Mouse (Mus musculus): ENCODE results near the gene Tpst1. TPM values are rescaled to one million over a fixed set of nuclear protein-coding genes. Genes with fewer than 3 reads are reported as not detected.

Tpst1 gene
- total RNA-seq, 2 experiments from 2014 or later = 4.0 to 6.0 TPM

DNA sequence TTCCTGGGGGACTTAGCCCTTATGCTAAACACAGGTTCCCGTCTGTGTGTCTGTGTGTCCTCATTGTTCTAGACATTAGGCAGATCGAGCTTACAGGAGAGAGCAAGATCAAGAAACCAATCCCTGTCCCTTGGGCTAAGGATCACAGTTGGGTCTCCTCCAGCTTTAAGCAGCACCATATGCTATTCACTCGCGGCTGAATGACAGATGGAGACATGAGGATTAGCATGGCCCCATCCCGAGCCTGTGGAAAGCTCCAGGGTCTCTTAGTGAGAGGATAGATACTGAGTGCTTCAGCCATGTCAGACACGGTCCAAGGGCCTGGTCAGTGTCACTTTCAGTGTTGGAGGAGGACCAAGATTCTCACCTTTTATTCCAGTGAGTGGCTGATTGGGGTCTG, 22.7 kb upstream of the Tpst1 start:
- intact Hi-C loops (cut with DNase I) = no loop called here
- DNase-seq = no peak

DNA sequence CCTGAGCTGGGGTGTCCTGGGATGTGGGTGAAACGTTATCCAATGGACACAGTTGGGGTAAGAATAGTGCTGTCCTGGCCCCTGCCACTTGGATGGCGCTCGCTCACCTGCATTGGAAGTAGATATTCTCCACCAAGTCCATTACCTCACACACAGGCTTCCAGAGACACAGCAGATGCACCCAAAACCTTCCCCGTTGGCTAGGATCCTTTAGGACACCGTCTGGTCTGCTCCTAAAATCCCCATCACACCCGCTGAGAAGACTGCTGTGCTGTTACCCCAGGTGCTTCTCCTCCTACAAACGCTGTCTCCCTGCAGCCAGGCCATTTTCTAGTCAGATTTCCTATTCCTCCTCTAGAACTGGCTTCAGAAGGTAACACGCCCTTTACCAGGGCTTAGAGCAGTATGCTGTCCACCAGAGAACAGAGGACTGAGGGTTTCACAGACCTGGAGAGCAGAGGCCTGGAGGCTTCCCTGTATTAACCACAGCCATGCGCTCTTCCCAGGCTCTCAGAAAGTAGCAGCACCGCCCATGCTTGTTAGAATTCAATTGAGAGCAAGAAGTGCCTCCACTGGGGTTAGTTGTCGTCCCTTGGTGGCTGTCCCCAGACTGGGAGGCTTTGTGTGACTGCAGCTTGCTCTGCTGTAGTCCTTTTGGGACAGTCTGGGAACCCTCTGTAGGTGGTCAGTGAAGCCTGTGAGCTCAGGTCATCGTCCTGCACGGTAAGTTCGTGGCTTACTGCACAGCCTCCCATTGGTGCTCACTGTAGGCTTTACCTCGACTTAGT, 21.9 kb upstream of the Tpst1 start:
- DNase-seq = no peak
- intact Hi-C loops (cut with DNase I) = no loop called here

DNA sequence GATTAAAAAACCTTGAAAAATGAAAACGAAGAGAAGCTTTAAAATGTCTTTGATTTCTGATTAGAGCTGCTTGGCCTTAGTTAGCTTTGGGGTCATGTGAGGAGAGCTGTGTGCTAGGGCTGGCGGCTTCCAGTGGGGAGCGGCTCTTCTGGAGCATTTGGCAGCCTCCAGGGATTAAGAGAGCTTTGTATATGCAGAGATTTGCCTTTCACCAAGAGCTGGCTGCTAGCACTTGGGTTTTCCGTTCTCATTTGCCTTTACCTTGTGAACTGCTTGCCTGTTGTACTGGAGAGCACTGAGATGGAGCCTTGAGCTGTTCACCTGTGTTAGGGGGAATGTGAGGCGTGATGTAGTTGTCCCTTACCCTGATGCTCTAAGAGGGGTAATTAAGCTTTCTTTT, 20.6 kb upstream of the Tpst1 start:
- DNase-seq = no peak
- intact Hi-C loops (cut with DNase I) = no loop called here

DNA sequence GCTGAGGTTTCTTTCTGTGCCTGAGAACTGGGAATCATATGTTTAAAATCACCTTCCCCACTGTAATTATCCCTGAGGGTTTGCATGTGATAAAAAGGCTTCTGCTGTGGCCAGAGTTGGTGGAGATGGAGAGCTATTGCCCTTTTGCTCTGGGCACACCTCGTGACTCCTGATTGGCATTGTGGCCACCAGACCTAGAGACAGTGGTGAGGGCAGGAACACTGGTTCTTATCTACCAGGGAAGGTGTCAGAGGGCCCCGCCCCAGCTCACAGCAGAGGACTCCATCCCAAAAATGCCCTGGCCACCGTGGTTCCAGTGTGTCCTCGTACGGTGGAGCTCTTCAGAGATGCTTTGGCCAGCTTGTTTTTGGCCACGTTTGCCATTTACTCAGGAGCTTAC, 20.2 kb upstream of the Tpst1 start:
- intact Hi-C loops (cut with DNase I) = no loop called here
- DNase-seq = no peak

DNA sequence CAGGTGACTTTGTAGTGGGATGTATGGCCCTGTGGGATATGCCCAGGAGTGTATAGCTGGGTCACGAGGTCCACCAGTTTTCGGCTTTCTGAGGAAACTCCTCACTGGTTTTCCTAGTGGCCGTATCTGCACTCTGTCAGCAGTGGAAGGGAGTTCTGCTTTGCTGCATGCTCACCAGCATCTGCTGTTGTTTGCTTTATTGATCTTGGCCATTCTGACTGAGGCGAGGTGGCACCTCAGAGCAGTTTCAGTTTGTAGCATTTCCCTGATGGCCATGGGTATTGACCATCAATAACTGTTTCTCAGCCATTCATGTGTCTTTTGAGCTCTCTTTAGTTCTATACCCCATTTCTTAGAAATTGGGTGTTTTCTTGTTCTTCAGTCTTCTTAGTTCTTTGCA, 17.4 kb upstream of the Tpst1 start:
- DNase-seq = no peak
- intact Hi-C loops (cut with DNase I) = no loop called here

DNA sequence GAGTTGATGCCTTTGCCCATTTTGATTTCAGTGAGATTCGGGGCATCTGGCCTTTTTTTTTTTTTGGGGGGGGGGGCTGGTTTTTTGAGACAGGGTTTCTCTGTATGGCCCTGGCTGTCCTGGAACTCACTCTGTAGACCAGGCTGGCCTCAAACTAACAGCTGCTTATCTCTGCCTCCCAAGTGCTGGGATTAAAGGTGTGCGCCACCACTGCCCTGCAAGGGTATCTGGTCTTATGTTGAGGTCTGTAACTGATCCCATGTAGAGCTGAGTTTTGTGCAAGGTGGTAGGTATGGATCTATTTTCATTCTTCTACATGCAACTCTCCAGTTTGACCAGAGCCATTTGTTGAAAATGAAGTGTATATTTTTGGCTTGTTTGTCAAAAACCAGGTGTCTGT, 16.8 kb upstream of the Tpst1 start:
- intact Hi-C loops (cut with DNase I) = no loop called here
- no peak for DNase-seq

DNA sequence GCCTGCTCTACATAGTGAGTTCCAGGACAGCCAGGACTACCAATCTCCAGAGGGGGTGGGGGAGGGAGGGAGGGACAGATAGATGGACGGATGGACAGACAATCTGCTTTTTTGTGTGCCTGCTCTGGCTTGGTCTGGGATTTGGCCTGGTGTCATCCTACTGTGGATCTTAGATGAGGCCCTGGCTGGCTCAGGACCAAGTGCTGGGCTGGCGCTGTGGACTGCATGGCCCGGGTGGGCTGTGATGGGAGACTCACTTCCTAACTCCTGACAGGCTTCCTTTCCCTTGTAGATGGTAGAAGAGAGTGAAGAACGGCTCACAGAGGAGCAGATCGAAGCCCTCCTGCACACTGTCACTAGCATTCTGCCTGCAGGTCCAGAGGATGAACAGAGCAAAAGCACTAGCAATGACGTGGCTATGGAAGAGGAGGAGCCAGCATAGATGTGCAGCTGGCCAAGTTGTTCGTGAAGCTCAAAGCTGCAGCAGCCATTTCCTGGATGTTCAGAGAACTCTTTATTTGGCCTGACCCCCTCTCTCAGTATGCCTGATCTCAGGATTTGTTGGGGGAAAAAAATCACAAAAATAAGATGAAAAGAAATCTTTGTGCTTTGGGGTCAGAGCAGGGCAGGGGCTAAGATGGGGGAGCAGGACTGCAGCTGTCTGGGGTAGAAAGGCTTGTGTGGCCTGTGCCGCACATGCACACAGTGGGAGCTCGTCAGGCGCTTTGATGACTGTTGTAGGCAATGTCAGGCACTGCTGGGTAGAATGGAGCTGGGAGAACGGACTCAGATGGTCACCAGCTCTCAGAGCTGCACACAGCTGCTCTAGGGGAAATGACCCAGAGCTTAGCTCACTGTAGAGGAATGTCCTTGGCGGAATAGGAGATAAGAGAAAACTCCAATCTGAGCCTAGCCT, 13.5 kb upstream of the Tpst1 start:
- intact Hi-C loops (cut with DNase I) = loop anchor here (5.0 kb wide), 1 partner anchor 83 kb away; the partner anchor contains the start of gene Kctd7
- DNase-seq = no peak

DNA sequence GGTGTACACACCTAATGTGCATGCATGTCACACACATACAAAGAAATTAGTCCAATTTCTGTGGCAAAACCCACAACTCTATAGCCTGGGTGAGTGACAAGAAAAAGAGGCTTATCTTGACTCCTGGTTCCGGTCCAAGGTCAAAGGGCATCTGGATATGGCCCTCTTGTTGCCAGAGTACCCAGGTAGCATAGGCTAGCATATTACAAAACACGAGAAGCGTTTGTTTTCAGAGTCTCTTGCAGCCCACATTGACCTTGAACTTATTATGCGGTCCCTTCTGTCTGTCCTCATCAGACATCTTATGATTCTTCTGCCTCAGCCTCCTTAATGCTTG, 12.8 kb upstream of the Tpst1 start:
- no peak for DNase-seq
- intact Hi-C loops (cut with DNase I) = loop anchor here (5.0 kb wide), 1 partner anchor 82 kb away; the partner anchor contains the start of gene Kctd7

DNA sequence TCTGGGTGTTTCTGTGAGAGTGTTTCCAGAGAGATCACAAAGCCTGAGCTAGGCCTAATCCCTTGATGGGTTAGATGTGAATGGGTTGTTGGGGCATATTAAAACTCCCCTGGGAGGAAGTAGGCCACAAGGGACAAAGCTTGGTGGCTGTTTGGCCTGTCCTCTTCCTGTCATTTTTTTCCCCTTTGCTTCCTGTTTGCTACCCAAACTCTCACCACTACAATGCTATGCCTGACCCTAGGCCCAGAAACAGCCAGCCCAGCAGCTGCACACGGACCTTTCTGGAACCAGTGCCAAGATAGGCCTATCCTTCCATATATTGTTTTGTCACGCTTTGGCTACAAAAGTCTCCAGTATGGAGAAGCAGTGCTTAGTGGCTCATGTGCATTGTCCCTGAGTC, 11.0 kb upstream of the Tpst1 start:
- intact Hi-C loops (cut with DNase I) = loop anchor here (5.0 kb wide), 1 partner anchor 80 kb away; the partner anchor contains the start of gene Kctd7
- no peak for DNase-seq

DNA sequence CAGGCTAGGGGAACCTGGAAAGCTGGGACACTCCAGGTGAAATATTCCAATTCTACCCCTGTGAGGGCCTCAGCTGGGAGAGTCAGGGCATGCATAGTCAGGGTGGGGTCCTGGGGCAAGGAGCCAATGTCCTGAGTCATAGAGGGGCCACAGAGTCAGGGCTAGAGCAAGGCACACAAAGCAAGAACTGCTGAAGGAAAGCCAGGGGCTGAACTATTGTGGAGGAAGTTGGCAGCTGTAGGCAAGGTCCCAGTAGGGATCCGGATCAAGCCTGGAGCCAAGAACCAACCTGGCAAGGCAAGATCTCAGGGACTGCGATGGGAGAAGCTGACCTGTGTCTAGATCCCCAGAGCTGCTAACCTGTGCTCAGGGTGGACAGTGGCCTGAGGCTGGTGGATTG, 9.4 kb upstream of the Tpst1 start:
- peak in 1 of 2 experiments; percentile 15 for DNase-seq
- intact Hi-C loops (cut with DNase I) = loop anchor here (5.0 kb wide), 1 partner anchor 79 kb away; the partner anchor contains the start of gene Kctd7

DNA sequence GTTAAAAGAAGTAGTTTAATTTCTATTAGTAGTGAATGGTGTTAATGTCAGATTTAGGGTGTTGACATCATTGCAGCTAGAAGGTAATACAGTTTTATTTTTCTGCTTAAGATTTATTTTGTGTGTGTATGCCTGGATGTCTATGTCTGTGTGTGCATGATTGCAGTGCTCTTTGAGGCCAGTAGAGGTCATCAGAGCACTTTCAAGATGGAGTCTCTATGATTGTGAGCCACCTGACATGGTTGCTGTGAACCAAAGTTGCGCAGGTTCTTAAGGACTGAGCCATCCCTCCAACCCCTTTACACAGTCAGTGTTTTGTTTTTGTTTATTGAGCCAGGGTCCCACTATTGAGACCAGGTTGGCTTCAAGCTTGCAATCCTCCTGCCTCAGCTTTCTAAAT, 7.5 kb upstream of the Tpst1 start:
- intact Hi-C loops (cut with DNase I) = no loop called here
- no peak for DNase-seq

DNA sequence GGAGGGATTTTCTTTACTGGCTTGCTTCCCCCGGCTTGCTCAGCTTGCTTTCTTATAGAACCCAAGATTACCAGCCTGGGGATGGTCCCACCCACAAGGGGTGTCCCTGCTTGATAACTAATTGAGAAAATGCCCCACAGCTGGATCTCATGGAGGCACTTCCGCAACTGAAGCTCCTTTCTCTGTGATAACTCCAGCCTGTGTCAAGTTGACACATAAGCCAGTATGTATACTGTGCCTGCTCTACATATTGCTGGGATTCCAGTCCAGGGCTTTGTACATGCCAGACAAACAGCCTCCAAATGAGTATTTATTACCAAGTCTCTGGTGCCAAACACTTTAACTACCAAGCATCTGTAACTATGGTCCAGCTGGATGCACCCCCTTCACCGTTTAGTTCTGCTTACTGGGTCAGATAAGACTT, 5.3 kb upstream of the Tpst1 start:
- intact Hi-C loops (cut with DNase I) = no loop called here
- DNase-seq = no peak

DNA sequence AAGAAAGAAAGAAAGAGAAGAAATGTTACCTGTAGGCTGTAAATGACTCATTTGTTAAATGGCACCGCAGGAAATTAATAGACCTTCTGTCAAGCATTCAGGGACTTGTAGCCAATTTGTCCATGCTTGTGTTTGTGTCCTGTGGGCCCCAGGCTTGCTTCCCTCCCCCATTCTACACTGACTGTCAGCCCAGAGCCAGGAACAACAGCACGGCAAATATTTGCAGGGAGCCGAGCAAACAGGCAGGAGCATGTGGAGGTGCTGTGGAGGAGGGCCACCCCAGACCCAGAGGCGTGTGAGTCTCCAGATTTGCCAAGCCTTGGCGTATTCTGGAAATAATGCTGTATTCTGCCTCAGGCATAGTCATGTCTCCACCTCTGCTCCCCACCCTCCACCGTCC, 1.4 kb downstream of the Tpst1 start:
- DNase-seq = no peak

DNA sequence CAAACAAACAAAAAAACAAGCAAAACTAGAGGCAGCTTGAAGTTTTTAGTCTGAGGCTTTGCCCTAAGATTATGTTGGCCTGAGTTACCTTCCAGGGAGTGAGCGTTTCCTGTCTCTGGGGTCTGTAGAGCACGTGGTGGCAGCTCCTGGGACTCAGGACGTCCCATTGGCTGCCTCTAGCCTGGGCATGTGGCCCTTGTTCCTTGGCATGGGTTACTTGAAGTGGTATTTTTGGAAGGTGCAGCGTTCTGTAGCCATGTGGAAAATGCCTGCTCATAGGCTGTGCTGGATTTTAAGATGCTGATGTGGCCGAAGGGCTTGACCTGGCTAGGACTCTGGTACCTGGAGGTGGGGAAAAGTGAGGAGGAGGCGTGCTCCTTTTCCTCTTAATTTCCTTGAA, 3.3 kb downstream of the Tpst1 start:
- DNase-seq = no peak
- intact Hi-C loops (cut with DNase I) = no loop called here

More for the DNA sequence above, 1.4 kb downstream of the Tpst1 start:
- intact Hi-C loops (cut with DNase I) = no loop called here

DNA sequence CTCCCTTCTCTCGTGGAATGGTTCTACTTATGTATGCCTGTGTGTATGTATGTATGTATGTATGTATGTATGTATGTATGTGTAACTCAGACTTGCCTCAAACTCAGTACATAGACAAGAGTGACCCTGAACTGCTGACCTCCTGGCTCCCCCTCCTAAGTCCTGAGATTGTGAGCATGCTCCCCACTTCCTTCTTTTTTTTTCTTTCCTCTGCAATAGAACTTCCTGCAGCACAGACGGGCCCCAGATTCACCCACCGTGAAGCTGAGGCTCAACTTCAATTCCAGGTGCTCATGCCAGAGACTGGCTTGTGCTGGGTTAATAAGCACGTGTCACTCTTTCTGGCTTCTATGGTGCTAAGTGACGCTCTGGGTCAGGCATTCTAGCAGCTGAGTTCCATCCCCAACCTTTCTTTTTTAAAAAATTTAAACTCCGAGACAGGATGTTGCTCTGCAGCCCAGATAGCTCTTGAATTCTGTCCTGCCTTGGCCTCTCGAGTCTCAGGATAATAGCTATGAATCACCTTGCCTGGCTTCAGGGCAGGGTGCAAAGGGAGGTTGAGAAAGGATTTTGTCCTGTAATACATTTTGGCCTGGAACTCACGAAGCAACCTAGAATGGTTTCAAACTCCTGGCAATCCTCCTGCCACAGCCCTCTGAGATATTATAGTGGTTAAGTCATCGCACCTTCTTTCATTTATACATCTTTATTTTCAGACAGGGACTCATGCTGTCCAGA, 5.1 kb downstream of the Tpst1 start:
- no peak for DNase-seq
- intact Hi-C loops (cut with DNase I) = no loop called here

DNA sequence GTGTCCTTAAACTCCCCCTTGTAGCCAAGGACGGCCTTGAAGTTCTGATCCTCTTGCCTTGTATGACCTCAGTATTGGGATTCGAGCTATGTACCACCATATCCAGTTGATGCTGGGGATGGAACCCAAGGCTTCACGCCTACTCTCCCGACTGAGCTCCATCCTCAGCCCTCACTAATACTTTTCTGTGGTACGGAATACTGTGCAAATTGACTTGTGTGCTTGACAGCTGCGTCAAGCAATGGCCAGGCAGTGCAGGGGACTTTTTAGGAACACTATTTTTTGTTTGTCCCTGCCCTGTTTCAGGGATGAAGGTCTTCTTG, 5.7 kb downstream of the Tpst1 start:
- no peak for DNase-seq
- intact Hi-C loops (cut with DNase I) = no loop called here

DNA sequence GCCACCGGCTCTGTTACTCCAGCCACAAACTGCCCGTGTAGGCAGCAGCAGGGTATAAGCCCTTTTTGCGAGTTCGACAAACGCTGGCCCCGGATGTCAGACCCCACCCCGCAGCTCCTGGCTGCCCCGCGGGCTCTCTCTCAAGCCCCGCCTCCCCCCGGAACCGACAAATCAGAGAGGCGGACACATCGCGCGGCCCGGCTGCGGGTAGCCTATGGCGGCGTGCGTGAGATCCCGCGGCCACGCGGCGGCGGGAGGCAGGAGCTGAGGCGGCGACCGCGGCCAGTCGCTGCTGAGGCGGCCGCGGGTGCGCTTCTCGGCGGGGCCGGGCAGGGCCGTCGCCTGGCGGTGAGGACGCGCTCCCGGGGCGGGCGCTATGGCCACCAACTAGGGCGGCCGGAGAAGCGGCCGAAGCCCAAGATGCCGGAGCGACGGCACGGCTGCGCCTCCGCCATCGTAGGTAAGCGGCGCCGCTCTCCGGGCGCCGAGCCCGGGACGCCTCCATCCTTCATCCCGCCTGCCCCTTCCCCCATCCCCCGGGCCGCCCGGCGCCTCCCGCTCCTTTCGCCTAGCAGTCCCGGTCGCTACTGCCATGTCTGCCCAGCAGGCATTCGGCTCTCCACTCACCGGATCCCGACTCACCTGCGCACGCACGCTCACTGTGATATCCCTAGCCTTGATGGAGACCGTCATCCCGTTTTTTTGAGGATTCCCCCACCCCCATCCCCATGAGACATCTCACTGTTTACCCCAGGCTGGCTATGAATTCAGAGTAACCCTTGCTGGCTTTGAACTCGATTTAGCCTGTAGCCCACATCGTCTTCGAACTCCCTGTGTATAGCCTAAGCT, 6.3 kb downstream of the Tpst1 start:
- intact Hi-C loops (cut with DNase I) = loop anchor here (5.0 kb wide), 1 partner anchor 53 kb away; no protein-coding TSS in a partner anchor
- peak; percentile 92 to 94 for DNase-seq

DNA sequence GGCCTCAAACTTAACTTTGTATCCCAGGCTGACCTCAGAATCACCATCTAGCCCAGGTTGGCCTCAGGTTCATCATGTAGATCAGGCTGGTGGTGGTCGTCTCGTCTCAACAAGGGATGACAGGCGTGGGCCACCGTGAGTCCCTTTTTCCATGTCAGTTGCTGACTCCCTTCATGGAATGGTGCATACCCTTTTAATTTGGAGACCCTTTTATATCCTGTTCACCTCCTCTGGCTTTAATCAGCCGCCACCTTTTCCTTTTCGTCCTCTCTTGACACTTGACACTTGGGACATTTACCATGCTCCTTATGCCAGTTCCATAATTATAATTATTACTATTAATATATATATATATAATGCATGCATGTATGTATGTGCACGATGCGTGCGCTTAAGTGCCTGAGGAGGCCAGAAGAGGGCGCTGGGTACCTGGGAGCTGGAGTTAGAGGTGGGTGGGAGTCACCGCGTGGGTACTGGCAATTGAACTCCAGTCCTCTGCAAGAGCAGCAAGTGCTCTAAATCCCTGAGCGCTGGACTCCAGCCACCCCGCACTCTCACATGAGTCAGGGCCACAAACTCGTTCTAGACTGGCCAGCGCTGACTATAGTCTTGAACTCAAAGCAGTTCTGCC, 7.0 kb downstream of the Tpst1 start:
- DNase-seq = no peak
- intact Hi-C loops (cut with DNase I) = loop anchor here (5.0 kb wide), 1 partner anchor 52 kb away; no protein-coding TSS in a partner anchor

DNA sequence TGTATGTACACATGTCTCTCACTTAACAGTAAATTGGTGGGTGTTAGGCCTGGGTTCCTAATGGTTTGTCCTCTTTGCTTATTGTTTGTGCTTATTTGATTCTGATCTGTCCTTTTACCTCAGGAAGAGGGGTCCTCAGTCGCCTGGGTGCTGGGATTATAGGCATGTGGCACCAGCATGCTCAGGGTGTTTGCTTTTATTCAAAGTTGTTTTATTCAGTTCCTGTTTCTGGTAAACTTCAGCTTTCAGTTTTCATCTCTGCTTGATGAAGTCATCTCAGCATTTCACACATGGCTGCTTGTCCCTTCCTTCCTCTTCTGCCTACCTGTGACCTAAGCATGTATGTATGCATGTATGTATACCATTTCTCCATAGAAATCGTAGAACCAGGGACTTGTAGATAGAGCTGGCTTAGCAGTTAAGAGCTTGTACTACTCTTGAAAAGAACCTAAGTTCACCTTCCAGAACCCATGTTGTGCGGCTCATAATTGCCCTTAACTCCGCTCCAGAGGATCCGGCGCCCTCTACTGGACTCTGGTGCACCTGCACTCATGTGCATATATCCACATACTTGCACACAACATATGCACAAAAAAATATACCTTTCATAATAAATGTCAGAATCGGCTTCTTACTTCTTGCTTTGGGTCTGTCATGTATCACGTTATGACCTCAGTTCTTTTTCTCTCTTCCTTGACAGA, 8.2 kb downstream of the Tpst1 start:
- intact Hi-C loops (cut with DNase I) = loop anchor here (5.0 kb wide), 1 partner anchor 51 kb away; no protein-coding TSS in a partner anchor

More for the DNA sequence above, 8.2 kb downstream of the Tpst1 start:
- no peak for DNase-seq

All from gastrocnemius, postnatal 36 days (tissue).